Mouse (Mus musculus) hindbrain, embryonic 10.5 days (tissue): Measurements from ENCODE around the gene Aff3. TPM values are rescaled to one million over a fixed set of nuclear protein-coding genes. Genes with fewer than 3 reads are reported as not detected.

Experiments used
- DNase-seq: peaks from one replicate; pipeline ENCODE4 v3.0.0-alpha.2; 2017; ENCODE audit warnings: low spot score
- H3K27ac ChIP-seq: fragments of 300-500 bp; sonication (generic); 2 replicates; pipeline ENCODE4 v1.5.1; 2016; ENCODE audit warnings: mild to moderate bottlenecking, moderate library complexity
- H3K27me3 ChIP-seq: fragments of 300-500 bp; sonication (generic); 2 replicates; pipeline ENCODE4 v1.6.1; 2016; ENCODE audit warnings: mild to moderate bottlenecking; ENCODE audit not compliant: poor library complexity, insufficient read depth, severe bottlenecking
- H3K36me3 ChIP-seq: fragments of 300-500 bp; sonication (generic); 2 replicates; pipeline ENCODE4 v1.6.1; 2016; ENCODE audit warnings: mild to moderate bottlenecking, moderate library complexity
- H3K4me1 ChIP-seq: fragments of 300-500 bp; sonication (generic); replicated peaks from 2 replicates; pipeline ENCODE4 v1.6.1; 2016; ENCODE audit warnings: mild to moderate bottlenecking
- H3K4me3 ChIP-seq: fragments of 300-500 bp; sonication (generic); 2 replicates; pipeline ENCODE4 v1.5.1; 2016; ENCODE audit warnings: mild to moderate bottlenecking, moderate library complexity
- H3K9me3 ChIP-seq: fragments of 300-500 bp; sonication (generic); 2 replicates; pipeline ENCODE4 v1.6.1; 2016; ENCODE audit warnings: mild to moderate bottlenecking, moderate library complexity
- WGBS: fragments of 180-500 bp; shearing (Covaris S2); methylation state at CpG from one replicate; pipeline ENCODE4 v1.1.7; 2016; 5-methylcytosine and 5-hydroxymethylcytosine counted together
- polyA plus RNA-seq: library from polyadenylated mRNA; unstranded; fragments of >200 nt; fragmentation: Nextera tagmentation; extraction: Ambion mirVana; gene quantifications from 2 replicates; pipeline ENCODE4 v1.2.1, GENCODE M21; 2016

Gene Aff3
- polyA plus RNA-seq, 1 experiment from 2014 or later, result 11.4 TPM

DNA sequence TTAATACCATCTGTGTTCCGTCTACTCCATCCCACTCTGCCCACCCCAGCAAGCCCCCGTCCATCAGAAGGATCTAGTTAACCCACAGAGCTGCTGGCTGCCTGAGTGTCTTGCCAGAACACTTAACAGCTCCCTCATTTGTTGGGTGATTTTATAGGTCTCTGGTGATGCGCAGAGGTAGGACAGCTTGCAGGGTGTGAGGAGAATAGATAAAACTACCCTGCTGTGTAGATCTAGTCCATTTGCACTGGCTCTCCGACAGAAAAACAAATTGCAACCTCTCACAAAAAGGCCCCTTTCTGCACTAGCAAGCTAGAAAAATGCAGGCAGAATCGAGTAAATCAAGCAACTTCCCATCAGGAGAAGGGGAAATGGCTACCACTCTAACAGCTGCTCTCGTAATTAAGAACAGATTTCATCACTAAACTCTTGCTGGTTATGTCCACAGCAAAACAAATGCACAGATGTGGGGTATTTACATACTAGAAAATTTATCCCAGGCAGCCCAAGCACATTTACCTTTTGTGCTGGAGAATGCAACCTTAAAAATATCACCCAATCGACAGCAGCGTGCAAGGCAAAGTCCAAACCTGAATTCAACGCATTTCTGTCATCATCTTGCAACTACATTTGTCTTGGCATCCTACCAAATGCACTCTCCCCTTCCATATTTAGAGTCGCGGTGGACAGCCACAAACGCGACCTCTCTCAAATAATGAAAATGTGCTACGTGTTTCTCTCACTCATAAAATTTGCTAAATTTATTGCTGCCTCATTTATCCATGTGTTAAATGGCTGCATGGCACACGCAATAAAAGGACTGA is 152.3 kb downstream of the Aff3 start:
- Histone ChIP-seq H3K27me3 (no peaks in the 10 kb centered on the region), H3K27ac (peak overlapping the region; percentile 35; the same call in 1 of the 2 replicates), H3K36me3 (peaks cover 4% of the 10 kb centered on the region), H3K4me1 (peaks cover 59% of the 10 kb centered on the region), H3K9me3 (no peaks in the 10 kb centered on the region), H3K4me3 (no peak overlapping the region)
- DNase-seq, result no peak
- WGBS, result 57% methylated on average over 15 of the region's 15 CpGs

DNA sequence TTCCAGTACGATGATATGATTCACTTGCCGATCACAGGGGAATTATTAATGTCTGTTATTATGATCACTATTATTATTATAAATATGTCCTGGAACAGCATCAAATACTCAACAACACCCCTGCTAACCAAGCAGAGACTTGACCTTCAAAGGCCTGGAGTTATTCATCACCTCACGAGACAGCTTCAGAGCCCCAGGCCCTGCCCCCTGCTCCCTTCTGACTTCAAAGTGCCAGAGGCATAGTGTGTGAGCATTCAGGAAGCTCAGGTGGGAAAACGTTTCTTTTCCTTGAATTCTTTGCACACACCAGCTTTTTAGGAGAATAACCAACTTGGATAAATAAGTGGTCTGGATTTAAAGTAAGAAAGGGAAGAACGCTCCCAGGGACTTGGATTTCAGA is 153.7 kb downstream of the Aff3 start:
- Histone ChIP-seq H3K4me1 (peaks cover 65% of the 10 kb centered on the region), H3K27me3 (no peaks in the 10 kb centered on the region)
- WGBS, result 65% methylated on average over 5 of the region's 5 CpGs

GRCm38 (mm10) chr1:38509301-38509700 is 155.5 kb downstream of the Aff3 start:
- peaks cover 3% of the 10 kb centered on the region for H3K36me3 ChIP-seq
- H3K27me3 ChIP-seq, result no peaks in the 10 kb centered on the region
- no peak for DNase-seq
- no peak overlapping the region for H3K4me3 ChIP-seq
- no peaks in the 10 kb centered on the region for H3K9me3 ChIP-seq
- no peak overlapping the region for H3K27ac ChIP-seq
- WGBS, result 85% methylated on average over 8 of the region's 8 CpGs
- H3K4me1 ChIP-seq, result peaks cover 47% of the 10 kb centered on the region

More for the DNA sequence above, 153.7 kb downstream of the Aff3 start:
- peak overlapping the region; percentile 40; the same call in 1 of the 2 replicates for H3K27ac ChIP-seq
- H3K36me3 ChIP-seq, result peaks cover 4% of the 10 kb centered on the region
- no peaks in the 10 kb centered on the region for H3K9me3 ChIP-seq
- H3K4me3 ChIP-seq, result no peak overlapping the region
- no peak for DNase-seq

DNA sequence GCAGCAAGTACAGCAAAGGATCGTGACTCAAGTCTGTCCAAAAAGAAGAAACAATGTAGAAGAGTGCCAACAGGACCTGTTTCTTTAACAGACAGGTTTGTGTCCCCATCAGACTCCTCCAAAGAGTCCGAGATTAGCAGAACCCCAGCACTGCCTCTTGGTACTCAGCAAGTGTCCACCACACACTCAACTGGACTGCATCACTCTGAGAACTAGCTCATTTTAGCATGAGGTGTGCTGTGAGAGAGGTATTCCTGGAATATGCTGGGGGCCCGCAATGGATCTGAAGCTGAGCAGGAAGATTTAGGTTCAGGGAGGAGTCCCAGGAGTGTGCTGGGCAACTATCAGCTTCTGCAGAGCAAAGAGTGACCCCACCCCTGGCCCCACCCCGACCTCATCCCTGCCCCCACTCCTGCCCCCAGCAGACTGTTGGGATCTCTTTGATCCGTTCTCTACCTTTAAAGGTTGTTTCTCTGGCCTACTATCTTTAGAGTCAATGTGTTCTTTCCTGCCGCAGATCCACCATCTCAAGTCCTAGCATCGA is 157.0 kb downstream of the Aff3 start:
- no peak overlapping the region for H3K4me3 ChIP-seq
- H3K27me3 ChIP-seq, result no peaks in the 10 kb centered on the region
- no peak overlapping the region for H3K27ac ChIP-seq
- DNase-seq, result no peak
- no peaks in the 10 kb centered on the region for H3K9me3 ChIP-seq
- peaks cover 44% of the 10 kb centered on the region for H3K4me1 ChIP-seq
- WGBS, result 81% methylated on average over 7 of the region's 7 CpGs
- no peaks in the 10 kb centered on the region; the same call in 1 of the 2 replicates for H3K36me3 ChIP-seq

DNA sequence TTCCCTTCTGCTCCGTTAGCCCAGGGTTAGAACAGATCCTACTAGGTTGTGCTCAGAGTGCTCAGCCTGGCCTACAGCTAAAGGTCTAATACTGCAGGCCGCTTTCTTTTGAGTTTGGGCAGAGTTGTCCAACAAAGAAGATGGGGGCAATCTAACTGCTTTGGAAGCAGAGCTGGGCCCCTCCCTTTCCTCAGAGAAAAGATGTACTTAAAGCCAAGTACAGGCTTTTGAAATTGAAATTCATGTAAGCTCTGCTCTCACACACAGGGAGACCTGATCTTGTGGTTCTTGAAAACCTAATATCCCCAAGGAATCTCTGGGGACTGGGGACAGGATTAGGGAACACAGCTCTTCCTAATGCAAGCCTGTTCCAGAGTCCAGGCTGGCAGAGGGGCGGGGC is 158.4 kb downstream of the Aff3 start:
- Histone ChIP-seq H3K36me3 (no peaks in the 10 kb centered on the region; the same call in 1 of the 2 replicates), H3K4me1 (peaks cover 44% of the 10 kb centered on the region), H3K4me3 (no peak overlapping the region), H3K27me3 (no peaks in the 10 kb centered on the region), H3K9me3 (no peaks in the 10 kb centered on the region), H3K27ac (peak overlapping the region; percentile 9; the same call in 1 of the 2 replicates)
- no peak for DNase-seq
- 90% methylated on average over 3 of the region's 3 CpGs for WGBS

DNA sequence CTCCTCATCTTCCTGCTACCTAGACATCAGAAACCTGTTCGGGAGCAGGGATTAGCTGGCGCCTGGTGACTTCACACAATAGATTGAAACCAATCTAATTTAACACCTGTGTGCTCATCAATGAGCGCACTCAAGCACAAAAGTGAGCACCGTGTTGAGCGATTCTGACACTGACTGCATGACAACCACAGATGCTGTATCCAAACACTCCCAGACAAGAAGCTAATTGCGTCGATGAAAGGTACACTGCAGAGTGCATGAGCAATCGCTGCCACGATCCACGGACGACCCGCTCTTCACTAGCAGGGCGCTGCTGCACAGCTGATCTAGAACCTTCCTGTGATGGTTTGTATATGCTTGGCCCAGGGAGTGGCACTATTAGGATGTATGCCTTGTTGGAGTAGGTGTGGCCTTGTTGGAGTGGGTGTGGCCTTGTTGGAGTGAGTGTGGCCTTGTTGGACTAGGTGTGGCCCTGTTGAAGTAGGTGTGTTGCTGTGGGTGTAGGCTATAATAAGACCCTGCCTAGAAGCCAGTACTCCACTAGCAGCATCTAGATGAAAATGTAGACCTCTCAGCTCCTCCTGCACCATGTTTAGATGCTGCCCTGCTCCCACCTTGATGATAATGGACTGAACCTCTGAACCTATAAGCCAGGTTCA is 161.2 kb downstream of the Aff3 start:
- no peak for DNase-seq
- no peaks in the 10 kb centered on the region for H3K27me3 ChIP-seq
- no peak overlapping the region for H3K27ac ChIP-seq
- H3K36me3 ChIP-seq, result no peaks in the 10 kb centered on the region; the same call in 1 of the 2 replicates
- H3K9me3 ChIP-seq, result no peaks in the 10 kb centered on the region
- no peak overlapping the region for H3K4me3 ChIP-seq
- peaks cover 41% of the 10 kb centered on the region for H3K4me1 ChIP-seq
- whole genome bisulfite sequencing, result 88% methylated on average over 13 of the region's 13 CpGs

DNA sequence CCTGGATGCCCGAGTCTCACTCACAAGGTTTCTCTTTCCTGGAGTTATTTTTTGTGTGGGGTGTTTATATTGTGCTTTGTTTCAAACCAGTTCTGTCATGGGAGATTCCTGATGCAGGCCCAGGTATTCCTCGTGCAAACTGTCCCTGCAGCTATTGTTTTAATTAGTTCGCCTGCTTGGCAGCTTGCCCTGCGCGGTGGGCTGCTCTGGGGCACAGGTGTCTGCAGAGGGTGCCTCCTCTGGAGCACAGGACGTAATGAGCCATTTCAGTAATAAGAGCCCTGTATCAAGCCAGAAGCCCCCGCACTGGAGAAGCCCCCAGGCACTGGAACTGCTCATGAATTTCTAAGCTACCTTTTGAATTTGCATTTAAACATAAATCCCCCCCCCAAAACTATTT is 162.0 kb downstream of the Aff3 start:
- no peak overlapping the region for H3K27ac ChIP-seq
- no peak for DNase-seq
- H3K4me1 ChIP-seq, result peaks cover 48% of the 10 kb centered on the region
- no peaks in the 10 kb centered on the region; the same call in 1 of the 2 replicates for H3K36me3 ChIP-seq
- H3K9me3 ChIP-seq, result no peaks in the 10 kb centered on the region
- no peaks in the 10 kb centered on the region for H3K27me3 ChIP-seq
- WGBS, result 69% methylated on average over 7 of the region's 7 CpGs
- H3K4me3 ChIP-seq, result no peak overlapping the region

DNA sequence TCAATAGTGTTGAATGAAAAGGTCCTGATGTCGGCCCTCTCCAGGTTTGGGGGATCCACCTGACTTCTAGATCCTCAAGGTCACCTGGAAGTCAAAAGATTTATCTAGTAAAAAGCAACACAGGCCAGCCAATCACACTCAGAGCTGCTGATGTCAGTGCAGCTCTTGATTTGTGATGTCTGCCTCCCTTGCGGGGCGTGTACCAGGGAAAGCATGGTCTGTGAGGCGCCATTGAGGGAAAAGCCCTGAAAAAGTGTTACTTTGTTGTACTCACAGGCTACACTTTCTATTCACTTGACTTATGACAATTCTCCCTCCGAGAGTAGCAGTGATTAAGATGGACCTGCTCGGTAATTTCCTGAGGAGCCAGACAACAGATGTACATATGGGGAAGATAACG is 163.5 kb downstream of the Aff3 start:
- no peaks in the 10 kb centered on the region for H3K9me3 ChIP-seq
- no peaks in the 10 kb centered on the region for H3K36me3 ChIP-seq
- no peak for DNase-seq
- H3K4me3 ChIP-seq, result no peak overlapping the region
- H3K4me1 ChIP-seq, result peaks cover 46% of the 10 kb centered on the region
- no peaks in the 10 kb centered on the region for H3K27me3 ChIP-seq
- 90% methylated on average over 7 of the region's 7 CpGs for WGBS
- no peak overlapping the region for H3K27ac ChIP-seq

DNA sequence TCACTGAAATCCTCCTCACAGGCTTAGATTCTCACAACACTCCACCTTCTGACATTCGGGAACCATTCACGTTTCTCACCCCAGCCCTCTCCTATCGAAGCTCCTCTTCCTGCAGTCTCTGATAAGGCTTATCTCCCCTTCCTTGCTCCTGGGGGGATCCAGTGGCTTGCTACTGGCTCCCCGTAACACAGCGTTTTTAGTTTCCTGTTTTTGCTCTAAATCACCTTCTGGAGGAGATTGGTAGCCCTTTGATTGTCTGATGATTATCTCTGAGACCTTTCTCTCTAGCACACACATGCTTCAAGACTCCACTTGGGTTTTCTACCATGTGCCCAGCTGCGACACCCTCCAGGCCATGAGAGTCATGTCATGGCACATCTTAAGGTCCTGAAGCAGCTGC is 165.3 kb downstream of the Aff3 start:
- H3K27me3 ChIP-seq, result no peaks in the 10 kb centered on the region
- no peak overlapping the region for H3K4me3 ChIP-seq
- WGBS, result 85% methylated on average over 6 of the region's 6 CpGs
- no peaks in the 10 kb centered on the region for H3K36me3 ChIP-seq
- no peak overlapping the region for H3K27ac ChIP-seq
- DNase-seq, result no peak
- no peaks in the 10 kb centered on the region for H3K9me3 ChIP-seq
- H3K4me1 ChIP-seq, result peaks cover 44% of the 10 kb centered on the region

- Histone ChIP-seq H3K27me3 (no peaks in the 10 kb centered on the region), H3K36me3 (no peaks in the 10 kb centered on the region), H3K4me1 (peaks cover 39% of the 10 kb centered on the region), H3K27ac (peak overlapping the region; percentile 40), H3K9me3 (no peaks in the 10 kb centered on the region), H3K4me3 (no peak overlapping the region)
- peak; percentile 40 for DNase-seq
- 17% methylated on average over 6 of the region's 6 CpGs for WGBS
Measured at GRCm38 (mm10) chr1:38497576-38497975, 167.2 kb downstream of the Aff3 start.

GRCm38 (mm10) chr1:38496886-38497528 is 167.7 kb downstream of the Aff3 start:
- Histone ChIP-seq H3K4me3 (no peak overlapping the region), H3K27me3 (no peaks in the 10 kb centered on the region), H3K9me3 (no peaks in the 10 kb centered on the region), H3K27ac (peak overlapping the region; percentile 40; the same call in 1 of the 2 replicates), H3K36me3 (no peaks in the 10 kb centered on the region), H3K4me1 (peaks cover 33% of the 10 kb centered on the region)
- 87% methylated on average over 10 of the region's 10 CpGs for WGBS
- DNase-seq, result no peak

GRCm38 (mm10) chr1:38495284-38495683 is 169.5 kb downstream of the Aff3 start:
- no peak for DNase-seq
- 94% methylated on average over 2 of the region's 2 CpGs for WGBS
- Histone ChIP-seq H3K4me1 (peaks cover 28% of the 10 kb centered on the region), H3K27me3 (no peaks in the 10 kb centered on the region), H3K36me3 (no peaks in the 10 kb centered on the region), H3K4me3 (no peak overlapping the region), H3K9me3 (no peaks in the 10 kb centered on the region), H3K27ac (no peak overlapping the region)
